Mouse (Mus musculus): ENCODE data around the gene Hist1h3a. TPM values are rescaled to one million over a fixed set of nuclear protein-coding genes. Genes with fewer than 3 reads are reported as not detected.
"Not testable (repeated sequence)": the region's sequence is repeated elsewhere in the genome, so short reads cannot be mapped to it uniquely, and the experiment has no call there.

Gene Hist1h3a
- polyA plus RNA-seq, 1 experiment from 2014 or later, result 8.4 TPM

DNA sequence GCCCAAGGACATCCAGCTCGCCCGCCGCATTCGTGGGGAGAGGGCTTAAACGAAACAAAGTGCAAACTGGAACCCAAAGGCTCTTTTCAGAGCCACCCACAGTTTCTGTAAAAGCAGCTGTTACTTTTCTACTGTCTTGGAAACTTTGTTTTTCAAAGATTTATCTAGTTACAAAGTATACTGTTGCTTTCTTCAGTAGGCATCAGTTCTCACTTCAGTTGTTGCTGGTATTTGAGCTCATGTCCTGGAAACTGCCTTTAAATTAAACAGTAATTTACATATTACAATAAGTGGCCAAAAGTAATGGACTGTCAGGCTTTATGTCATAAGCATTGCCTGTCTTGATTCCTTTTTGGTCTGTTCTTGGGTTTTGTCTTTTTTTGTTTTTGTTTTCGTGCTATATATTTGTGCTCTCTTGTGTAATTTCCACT lies 9.4 kb downstream of the Hist1h3a start:
- Histone ChIP-seq H3K4me2 (ENCODE audit: low read length) (peak overlapping the region; percentile 57), H3K9me3 (ENCODE audit: control insufficient read depth, low read length) (no peaks in the 10 kb centered on the region), H3K27me3 (replicated peaks; ENCODE audit: control insufficient read depth, insufficient read depth, low read length) (no peaks in the 10 kb centered on the region), H3K4me3 (ENCODE audit: low read depth, low read length) (peak overlapping the region; percentile 37), H3K4me1 (replicated peaks; ENCODE audit: control insufficient read depth, insufficient read depth, low read length) (peaks cover 20% of the 10 kb centered on the region), H3K9ac (ENCODE audit: low read length) (peak overlapping the region; percentile 76), H3K27ac (ENCODE audit: low read depth) (peak overlapping the region; percentile 90), H3K36me3 (ENCODE audit: control insufficient read depth, insufficient read depth, low read length) (no peaks in the 10 kb centered on the region)
- ATAC-seq (replicated peaks; ENCODE audit: low FRiP score, low TSS enrichment, low read depth), result no peak
- DNase-seq (ENCODE audit: low spot score), result no peak
- 8% methylated on average over 6 of the region's 6 CpGs for WGBS

DNA sequence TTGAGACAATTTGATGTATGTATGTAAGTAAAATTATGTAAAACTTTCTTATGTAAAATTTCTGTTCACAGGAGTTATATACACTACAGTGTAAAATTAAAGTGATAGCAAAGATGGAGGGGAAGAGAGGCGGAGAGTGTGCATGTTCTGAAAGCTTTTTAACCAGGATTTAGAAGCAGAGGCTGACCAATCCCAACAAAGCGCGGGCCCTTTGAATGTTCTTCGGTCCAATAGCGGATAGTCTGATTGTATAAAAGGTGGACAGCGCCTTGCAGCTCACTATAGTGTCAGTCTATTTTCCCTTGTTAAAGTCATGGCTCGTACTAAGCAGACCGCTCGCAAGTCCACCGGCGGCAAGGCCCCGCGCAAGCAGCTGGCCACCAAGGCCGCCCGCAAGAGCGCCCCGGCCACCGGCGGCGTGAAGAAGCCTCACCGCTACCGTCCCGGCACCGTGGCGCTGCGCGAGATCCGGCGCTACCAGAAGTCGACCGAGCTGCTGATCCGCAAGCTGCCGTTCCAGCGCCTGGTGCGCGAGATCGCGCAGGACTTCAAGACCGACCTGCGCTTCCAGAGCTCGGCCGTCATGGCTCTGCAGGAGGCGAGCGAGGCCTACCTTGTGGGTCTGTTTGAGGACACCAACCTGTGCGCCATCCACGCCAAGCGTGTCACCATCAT lies 10.0 kb downstream of the Hist1h3a start, which contains the start of gene Hist1h3b:
Gene Hist1h3b, plus strand, starts transcription at position 201 of the 675 bp plus-strand sequence.
- DNase-seq (ENCODE audit: low spot score) (peak; percentile 94), ATAC-seq (replicated peaks; ENCODE audit: low FRiP score, low TSS enrichment, low read depth) (peak; percentile 86)
- H3K27ac ChIP-seq (ENCODE audit: low read depth), result peak within 1 kb of the TSS; percentile 94
- under 1% methylated on average over 15 of the region's 47 CpGs for WGBS
- peak within 1 kb of the TSS; percentile 40 for H3K4me3 ChIP-seq (ENCODE audit: low read depth, low read length)
- not testable (repeated sequence) for H3K36me3 ChIP-seq (ENCODE audit: control insufficient read depth, insufficient read depth, low read length); H3K27me3 ChIP-seq (replicated peaks; ENCODE audit: control insufficient read depth, insufficient read depth, low read length); H3K9me3 ChIP-seq (ENCODE audit: control insufficient read depth, low read length)
- peak within 1 kb of the TSS; percentile 57 for H3K4me2 ChIP-seq (ENCODE audit: low read length)
- H3K4me1 ChIP-seq (replicated peaks; ENCODE audit: control insufficient read depth, insufficient read depth, low read length), result peaks cover 18% of the 10 kb centered on the region
- peak within 1 kb of the TSS; percentile 76 for H3K9ac ChIP-seq (ENCODE audit: low read length)

GRCm38 (mm10) chr13:23751478-23751956 lies 10.7 kb downstream of the Hist1h3a start:
- Histone ChIP-seq H3K4me1 (replicated peaks; ENCODE audit: control insufficient read depth, insufficient read depth, low read length) (peaks cover 18% of the 10 kb centered on the region), H3K4me3 (ENCODE audit: low read depth, low read length) (peak overlapping the region; percentile 40), H3K9me3 (ENCODE audit: control insufficient read depth, low read length) (no peaks in the 10 kb centered on the region), H3K27me3 (replicated peaks; ENCODE audit: control insufficient read depth, insufficient read depth, low read length) (no peaks in the 10 kb centered on the region), H3K36me3 (ENCODE audit: control insufficient read depth, insufficient read depth, low read length) (no peaks in the 10 kb centered on the region), H3K27ac (ENCODE audit: low read depth) (peak overlapping the region; percentile 94), H3K9ac (ENCODE audit: low read length) (peak overlapping the region; percentile 62), H3K4me2 (ENCODE audit: low read length) (peak overlapping the region; percentile 56)
- ATAC-seq (replicated peaks; ENCODE audit: low FRiP score, low TSS enrichment, low read depth) (0 out of 2 replicates have a peak, but pooled peaks have one; percentile 28), DNase-seq (ENCODE audit: low spot score) (no peak)
- WGBS, result under 1% methylated on average over 11 of the region's 11 CpGs

DNA sequence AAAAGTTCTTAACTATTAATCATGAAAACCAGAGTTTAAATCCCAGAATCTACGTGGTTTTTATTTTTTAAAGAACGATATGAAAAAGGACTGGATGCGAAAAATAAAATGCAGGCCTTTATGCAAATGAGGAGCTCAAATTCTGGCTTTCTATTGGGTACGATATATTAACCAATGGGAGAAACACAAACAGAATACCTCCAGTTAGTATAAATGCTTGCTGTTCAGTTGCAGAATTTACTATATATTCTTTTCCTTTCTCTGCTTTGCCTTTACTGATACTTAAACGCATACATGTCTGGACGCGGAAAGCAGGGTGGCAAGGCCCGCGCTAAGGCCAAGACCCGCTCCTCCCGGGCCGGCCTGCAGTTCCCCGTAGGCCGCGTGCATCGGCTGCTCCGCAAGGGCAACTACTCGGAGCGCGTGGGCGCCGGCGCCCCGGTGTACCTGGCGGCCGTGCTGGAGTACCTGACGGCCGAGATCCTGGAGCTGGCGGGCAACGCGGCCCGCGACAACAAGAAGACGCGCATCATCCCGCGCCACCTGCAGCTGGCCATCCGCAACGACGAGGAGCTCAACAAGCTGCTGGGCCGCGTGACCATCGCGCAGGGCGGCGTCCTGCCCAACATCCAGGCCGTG lies 11.2 kb downstream of the Hist1h3a start, which contains the start of gene Hist1h2ab:
Gene Hist1h2ab, plus strand, starts transcription at position 288 of the 639 bp plus-strand sequence.
- not testable (repeated sequence) for H3K36me3 ChIP-seq (ENCODE audit: control insufficient read depth, insufficient read depth, low read length); H3K27me3 ChIP-seq (replicated peaks; ENCODE audit: control insufficient read depth, insufficient read depth, low read length); H3K9me3 ChIP-seq (ENCODE audit: control insufficient read depth, low read length)
- DNase-seq (ENCODE audit: low spot score) (peak; percentile 84), ATAC-seq (replicated peaks; ENCODE audit: low FRiP score, low TSS enrichment, low read depth) (peak; percentile 41)
- WGBS, result under 1% methylated on average over 27 of the region's 47 CpGs
- Histone ChIP-seq H3K27ac (ENCODE audit: low read depth) (peak within 1 kb of the TSS; percentile 94), H3K4me3 (ENCODE audit: low read depth, low read length) (peak within 1 kb of the TSS; percentile 40), H3K4me2 (ENCODE audit: low read length) (peak within 1 kb of the TSS; percentile 56), H3K9ac (ENCODE audit: low read length) (peak within 1 kb of the TSS; percentile 62), H3K4me1 (replicated peaks; ENCODE audit: control insufficient read depth, insufficient read depth, low read length) (peaks cover 18% of the 10 kb centered on the region)

DNA sequence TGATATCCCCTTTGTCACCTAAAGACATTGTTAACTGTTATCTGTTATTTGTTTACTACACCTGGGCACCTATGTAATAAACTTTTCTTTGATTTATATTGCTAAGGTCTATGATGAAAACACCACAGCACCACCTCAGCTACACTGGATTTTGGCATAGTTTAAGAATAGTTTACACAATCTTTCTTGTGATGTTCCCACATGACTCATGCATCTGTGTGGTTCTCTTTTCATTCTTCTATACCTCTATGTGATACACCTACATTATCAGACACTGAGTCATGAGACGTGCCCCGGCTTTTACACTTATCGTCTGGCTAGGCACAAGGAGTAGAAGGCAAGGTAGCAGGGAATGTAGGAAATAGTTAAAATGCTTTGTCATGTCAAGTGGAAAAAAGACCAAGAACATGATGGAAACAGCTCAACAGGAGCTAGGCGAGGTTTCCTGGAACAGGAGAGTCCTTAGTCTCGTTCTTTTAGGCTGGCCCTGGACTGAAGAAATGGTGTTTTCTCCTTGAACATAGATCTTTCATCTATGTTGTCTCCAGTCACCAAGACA lies 12.5 kb downstream of the Hist1h3a start:
- H3K9ac ChIP-seq (ENCODE audit: low read length), result no peak overlapping the region
- no peak overlapping the region for H3K4me2 ChIP-seq (ENCODE audit: low read length)
- no peak overlapping the region for H3K4me3 ChIP-seq (ENCODE audit: low read depth, low read length)
- H3K4me1 ChIP-seq (replicated peaks; ENCODE audit: control insufficient read depth, insufficient read depth, low read length), result peaks cover 18% of the 10 kb centered on the region
- H3K27ac ChIP-seq (ENCODE audit: low read depth), result peak overlapping the region; percentile 94
- no peak for ATAC-seq (replicated peaks; ENCODE audit: low FRiP score, low TSS enrichment, low read depth)
- no peaks in the 10 kb centered on the region for H3K9me3 ChIP-seq (ENCODE audit: control insufficient read depth, low read length)
- no peaks in the 10 kb centered on the region for H3K36me3 ChIP-seq (ENCODE audit: control insufficient read depth, insufficient read depth, low read length)
- H3K27me3 ChIP-seq (replicated peaks; ENCODE audit: control insufficient read depth, insufficient read depth, low read length), result no peaks in the 10 kb centered on the region
- WGBS, result 87% methylated on average over 5 of the region's 5 CpGs
- DNase-seq (ENCODE audit: low spot score), result no peak

GRCm38 (mm10) chr13:23747892-23748288 lies 14.3 kb downstream of the Hist1h3a start:
- peak overlapping the region; percentile 89 for H3K9ac ChIP-seq (ENCODE audit: low read length)
- peak overlapping the region; percentile 44 for H3K4me3 ChIP-seq (ENCODE audit: low read depth, low read length)
- H3K4me1 ChIP-seq (replicated peaks; ENCODE audit: control insufficient read depth, insufficient read depth, low read length), result peaks cover 24% of the 10 kb centered on the region
- peak overlapping the region; percentile 100 for H3K27ac ChIP-seq (ENCODE audit: low read depth)
- WGBS, result 9% methylated on average over 4 of the region's 4 CpGs
- ATAC-seq (replicated peaks; ENCODE audit: low FRiP score, low TSS enrichment, low read depth) (no peak), DNase-seq (ENCODE audit: low spot score) (no peak)
- H3K27me3 ChIP-seq (replicated peaks; ENCODE audit: control insufficient read depth, insufficient read depth, low read length), result no peaks in the 10 kb centered on the region
- H3K36me3 ChIP-seq (ENCODE audit: control insufficient read depth, insufficient read depth, low read length), result no peaks in the 10 kb centered on the region
- H3K4me2 ChIP-seq (ENCODE audit: low read length), result peak overlapping the region; percentile 92
- no peaks in the 10 kb centered on the region for H3K9me3 ChIP-seq (ENCODE audit: control insufficient read depth, low read length)

DNA sequence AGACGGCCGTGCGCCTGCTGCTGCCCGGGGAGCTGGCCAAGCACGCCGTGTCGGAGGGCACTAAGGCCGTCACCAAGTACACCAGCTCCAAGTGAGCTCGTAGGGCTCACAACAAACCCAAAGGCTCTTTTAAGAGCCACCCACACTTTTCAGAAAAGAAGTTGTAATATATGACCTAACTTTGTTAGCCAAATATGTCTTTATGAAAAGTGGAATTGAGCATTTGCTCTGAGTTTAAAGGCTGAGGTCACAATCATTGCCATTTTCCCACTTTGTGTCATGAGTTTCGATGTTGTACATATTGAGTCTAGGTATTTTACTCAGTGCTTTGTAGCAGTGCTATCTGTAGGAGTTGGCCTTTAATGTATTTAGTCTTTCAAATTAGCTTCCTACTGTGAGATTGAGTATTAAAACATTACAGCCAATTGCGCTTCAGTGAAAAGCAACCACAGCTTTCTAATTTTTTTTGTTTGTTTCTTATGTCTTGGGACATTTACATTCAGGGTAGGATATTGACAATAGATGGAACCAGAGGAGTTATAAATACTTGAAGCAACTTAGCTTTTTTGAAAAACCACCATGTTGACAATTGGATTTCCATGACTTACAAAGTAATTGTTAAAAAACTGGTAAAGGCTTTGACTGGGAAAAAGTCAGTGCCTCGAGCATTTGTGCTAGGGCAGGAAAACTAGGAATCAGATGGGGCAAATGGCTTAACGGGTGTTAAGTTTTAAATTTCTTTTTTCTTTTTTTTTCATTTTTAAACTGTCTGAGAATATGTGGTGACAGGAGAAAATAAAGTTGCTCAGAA lies 14.9 kb downstream of the Hist1h3a start:
- H3K9me3 ChIP-seq (ENCODE audit: control insufficient read depth, low read length), result no peaks in the 10 kb centered on the region
- WGBS, result 6% methylated on average over 10 of the region's 13 CpGs
- peaks cover 22% of the 10 kb centered on the region for H3K4me1 ChIP-seq (replicated peaks; ENCODE audit: control insufficient read depth, insufficient read depth, low read length)
- H3K9ac ChIP-seq (ENCODE audit: low read length), result peak overlapping the region; percentile 89
- ATAC-seq (replicated peaks; ENCODE audit: low FRiP score, low TSS enrichment, low read depth) (no peak), DNase-seq (ENCODE audit: low spot score) (peak; percentile 70)
- H3K4me3 ChIP-seq (ENCODE audit: low read depth, low read length), result peak overlapping the region; percentile 44
- H3K27me3 ChIP-seq (replicated peaks; ENCODE audit: control insufficient read depth, insufficient read depth, low read length), result no peaks in the 10 kb centered on the region
- no peaks in the 10 kb centered on the region for H3K36me3 ChIP-seq (ENCODE audit: control insufficient read depth, insufficient read depth, low read length)
- peak overlapping the region; percentile 92 for H3K4me2 ChIP-seq (ENCODE audit: low read length)
- H3K27ac ChIP-seq (ENCODE audit: low read depth), result peak overlapping the region; percentile 100

Data from intestine, embryonic 14.5 days (tissue).